Comparison of ENCODE assay signal across 38 mouse cellular contexts in genomic region chr5:98241322-98241829, GRCm38 (mm10). TPM values are rescaled to one million over a fixed set of nuclear protein-coding genes. Genes with fewer than 3 reads are reported as not detected.
"Had no signal": no experiment of that assay in that cellular context is flagged by ENCODE, and none has a peak within 500 bp of the region (broad histone marks: within the 10 kb centered on the region; RNA-seq: fewer than 3 reads in every experiment).

No protein-coding gene starts in this region.

- DNase-seq: heart, postnatal 10 days; heart, postnatal 14 days; heart, postnatal 36 days; heart, postnatal 4 days; kidney, adult 11 months; kidney, adult 18-20 months; kidney, adult 2 months; kidney, adult 8-10 months; kidney, adult 9 months; kidney, postnatal 10 days; kidney, postnatal 14 days; kidney, postnatal 25 days; kidney, postnatal 36 days; kidney, postnatal 4 days; layer of hippocampus, adult 9-11 months; layer of hippocampus, postnatal 36 days had no signal

- ATAC-seq: hindbrain, embryonic 16.5 days; hindbrain, postnatal 0 days; inflammation-experienced regulatory T-cells, adult 6 months; intestine, embryonic 15.5 days; intestine, embryonic 16.5 days; intestine, postnatal 0 days had no signal

- H3K27ac ChIP-seq: heart, embryonic 10.5 days; heart, embryonic 13.5 days; heart, embryonic 15.5 days; hindbrain, embryonic 10.5 days; hindbrain, embryonic 12.5 days; hindbrain, embryonic 13.5 days; hindbrain, embryonic 14.5 days; hindbrain, embryonic 15.5 days; hindbrain, postnatal 0 days; intestine, embryonic 15.5 days; kidney, embryonic 15.5 days; kidney, postnatal 0 days; layer of hippocampus, adult 2 months had no signal

- H3K4me3 ChIP-seq: heart, embryonic 10.5 days; heart, embryonic 12.5 days; heart, embryonic 13.5 days; heart, embryonic 15.5 days; hindbrain, embryonic 10.5 days; hindbrain, embryonic 12.5 days; hindbrain, embryonic 13.5 days; hindbrain, embryonic 15.5 days; intestine, embryonic 15.5 days; kidney, embryonic 15.5 days; layer of hippocampus, adult 2 months had no signal

- H3K9ac ChIP-seq: heart, embryonic 12.5 days; heart, embryonic 13.5 days; heart, embryonic 15.5 days; hindbrain, embryonic 12.5 days; hindbrain, embryonic 13.5 days; hindbrain, embryonic 14.5 days; hindbrain, embryonic 15.5 days; intestine, embryonic 15.5 days; kidney, embryonic 15.5 days had no signal

- H3K36me3 ChIP-seq: heart, embryonic 10.5 days; heart, embryonic 12.5 days; heart, embryonic 13.5 days; heart, embryonic 15.5 days; hindbrain, embryonic 10.5 days; hindbrain, embryonic 12.5 days; hindbrain, embryonic 13.5 days; hindbrain, embryonic 15.5 days; intestine, embryonic 15.5 days; kidney, embryonic 15.5 days had no signal

- H3K4me2 ChIP-seq: heart, embryonic 11.5 days; heart, embryonic 12.5 days; heart, embryonic 13.5 days; heart, embryonic 15.5 days; hindbrain, embryonic 12.5 days; hindbrain, embryonic 13.5 days; hindbrain, embryonic 14.5 days; hindbrain, embryonic 15.5 days; intestine, embryonic 15.5 days; kidney, embryonic 15.5 days had no signal

- H3K4me1 ChIP-seq: heart, embryonic 10.5 days; heart, embryonic 12.5 days; heart, embryonic 13.5 days; heart, embryonic 15.5 days; hindbrain, embryonic 10.5 days; hindbrain, embryonic 12.5 days; hindbrain, embryonic 13.5 days; hindbrain, embryonic 15.5 days; intestine, embryonic 15.5 days; kidney, embryonic 15.5 days had no signal

- H3K27me3 ChIP-seq: heart, embryonic 12.5 days; heart, embryonic 13.5 days; heart, embryonic 15.5 days; hindbrain, embryonic 12.5 days; hindbrain, embryonic 13.5 days; hindbrain, embryonic 15.5 days; intestine, embryonic 15.5 days; kidney, embryonic 15.5 days had no signal

- H3K9me3 ChIP-seq: heart, embryonic 10.5 days; heart, embryonic 12.5 days; heart, embryonic 13.5 days; heart, embryonic 15.5 days; hindbrain, embryonic 10.5 days; hindbrain, embryonic 12.5 days; hindbrain, embryonic 13.5 days; hindbrain, embryonic 15.5 days; intestine, embryonic 15.5 days; kidney, embryonic 15.5 days had no signal

RNA-seq across cellular contexts. Expression of gene Fgf5, which starts 12.6 kb away (rescaled TPM):
- total RNA-seq: heart, postnatal 10 days; heart, postnatal 14 days; heart, postnatal 25 days; heart, postnatal 36 days; hematopoietic stem cell, adult 5-6 weeks had no signal
- polyA plus RNA-seq: heart, postnatal 0 days; inflammation-experienced regulatory T-cells, adult 6 months; kidney, adult 2 months; kidney, postnatal 0 days had no signal
